Mouse (Mus musculus) bone marrow macrophage, adult 2 months (primary cell): ENCODE results near the gene Pdcd4.

Experiments used
- CTCF ChIP-seq: IDR thresholded peaks from 2 replicates; pipeline ENCODE4 v1.5.1; 2012; ENCODE audit warnings: low read depth, mild to moderate bottlenecking, low read length, moderate library complexity
- POLR2A ChIP-seq: IDR thresholded peaks from 2 replicates; pipeline ENCODE4 v1.6.1; 2012; ENCODE audit warnings: mild to moderate bottlenecking, low read depth, low read length, borderline replicate concordance

GRCm38 (mm10) chr19:53862573-53863246 lies 29.3 kb upstream of the Pdcd4 start:
- no peak for TF ChIP-seq CTCF
- no peak for TF ChIP-seq POLR2A
